Mouse (Mus musculus) forebrain, embryonic 15.5 days (tissue): Measurements from ENCODE around the gene Rragc. TPM values are rescaled to one million over a fixed set of nuclear protein-coding genes. Genes with fewer than 3 reads are reported as not detected.
"Not testable (repeated sequence)": the region's sequence is repeated elsewhere in the genome, so short reads cannot be mapped to it uniquely, and the experiment has no call there.

Experiments
- ATAC-seq: fragments of 200-750 bp; cut with Nextera tagmentation; replicated peaks from 2 replicates; pipeline ENCODE4 v1.8.0; 2017; ENCODE audit warnings: mild to moderate bottlenecking, moderate TSS enrichment, moderate library complexity
- H3K27ac ChIP-seq: fragments of 300-500 bp; sonication (generic); replicated peaks from 2 replicates; pipeline ENCODE4 v1.5.1; 2015; ENCODE audit warnings: mild to moderate bottlenecking, inconsistent platforms
- H3K27me3 ChIP-seq: fragments of 300-500 bp; sonication (generic); 2 replicates; pipeline ENCODE4 v1.6.1; 2015; ENCODE audit warnings: inconsistent platforms
- H3K36me3 ChIP-seq: fragments of 300-500 bp; sonication (generic); 2 replicates; pipeline ENCODE4 v1.6.1; 2015; ENCODE audit warnings: mild to moderate bottlenecking, inconsistent platforms
- H3K4me1 ChIP-seq: fragments of 300-500 bp; sonication (generic); 2 replicates; pipeline ENCODE4 v1.6.1; 2015; ENCODE audit warnings: inconsistent platforms
- H3K4me2 ChIP-seq: fragments of 300-500 bp; sonication (generic); replicated peaks from 2 replicates; pipeline ENCODE4 v1.6.1; 2015; ENCODE audit warnings: mild to moderate bottlenecking, inconsistent platforms
- H3K4me3 ChIP-seq: fragments of 300-500 bp; sonication (generic); 2 replicates; pipeline ENCODE4 v1.5.1; 2015; ENCODE audit warnings: mild to moderate bottlenecking, inconsistent platforms
- H3K9ac ChIP-seq: fragments of 300-500 bp; sonication (generic); replicated peaks from 2 replicates; pipeline ENCODE4 v1.6.1; 2015; ENCODE audit warnings: mild to moderate bottlenecking, inconsistent platforms
- H3K9me3 ChIP-seq: fragments of 300-500 bp; sonication (generic); 2 replicates; pipeline ENCODE4 v1.6.1; 2016; ENCODE audit warnings: inconsistent platforms
- WGBS: fragments of 180-500 bp; shearing (Covaris S2); methylation state at CpG from one replicate; pipeline ENCODE4 v1.1.7; 2015; ENCODE audit warnings: mixed read lengths; 5-methylcytosine and 5-hydroxymethylcytosine counted together
- polyA plus RNA-seq: library from polyadenylated mRNA; unstranded; fragments of >200 nt; fragmentation: Nextera tagmentation; extraction: Ambion mirVana; gene quantifications from 2 replicates; pipeline ENCODE4 v1.2.1, GENCODE M21; 2015

Rragc gene
- polyA plus RNA-seq, 1 experiment from 2014 or later, result 54.8 TPM

DNA sequence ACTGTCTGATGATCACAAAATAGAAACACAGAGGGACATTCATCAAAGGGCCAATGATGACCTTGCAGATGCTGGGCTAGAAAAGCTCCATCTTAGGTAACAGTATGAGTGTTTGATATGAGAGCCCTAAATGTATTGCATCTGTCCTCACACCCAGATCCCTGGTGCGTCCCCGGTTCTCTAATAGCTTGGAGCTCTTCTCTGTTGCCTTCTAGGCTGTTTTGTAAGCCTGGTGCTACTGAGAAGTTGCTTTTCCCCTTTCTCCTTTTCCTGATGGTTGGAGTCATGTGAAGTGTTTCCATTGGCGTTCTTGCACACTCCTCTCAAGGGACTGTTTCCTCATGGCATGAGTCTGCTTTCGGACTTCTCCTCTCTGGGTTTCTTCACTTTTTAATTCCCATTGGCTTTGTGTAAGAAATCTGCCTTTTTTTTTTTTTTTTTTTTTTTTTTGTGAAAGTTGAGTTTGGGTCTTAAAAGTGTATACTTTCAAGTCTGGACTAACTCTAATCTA is 3.9 kb downstream of the Rragc start:
- no peaks in the 10 kb centered on the region for H3K27me3 ChIP-seq
- H3K4me2 ChIP-seq, result no peak overlapping the region
- 98% methylated on average over 4 of the region's 4 CpGs for WGBS
- H3K36me3 ChIP-seq, result peaks cover 49% of the 10 kb centered on the region
- no peak for ATAC-seq
- no peak overlapping the region for H3K9ac ChIP-seq
- no peak overlapping the region for H3K4me3 ChIP-seq
- no peak overlapping the region for H3K27ac ChIP-seq
- no peaks in the 10 kb centered on the region for H3K9me3 ChIP-seq
- peaks cover 20% of the 10 kb centered on the region for H3K4me1 ChIP-seq

DNA sequence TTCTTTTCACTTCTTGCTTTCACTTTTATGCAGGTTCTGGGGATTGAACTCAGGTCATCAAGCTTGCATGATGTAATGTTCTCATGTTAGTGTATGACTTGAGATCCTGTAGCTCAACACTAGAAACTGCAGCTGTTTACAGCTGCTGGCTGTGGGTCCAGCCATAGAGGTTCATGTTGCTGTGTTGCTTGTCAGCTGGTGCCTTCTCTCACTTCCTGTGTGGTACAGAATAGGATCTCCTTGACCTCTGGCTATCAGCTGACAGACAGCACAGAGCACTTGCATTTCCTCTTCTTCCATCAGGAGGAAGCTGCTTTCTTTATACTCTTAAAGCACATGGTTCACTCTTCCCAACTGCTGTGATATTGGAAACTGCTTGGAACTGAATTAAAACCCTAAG is 10.7 kb downstream of the Rragc start:
- no peak overlapping the region for H3K4me2 ChIP-seq
- no peak overlapping the region for H3K9ac ChIP-seq
- no peak overlapping the region for H3K27ac ChIP-seq
- no peak for ATAC-seq
- H3K4me1 ChIP-seq, result no peaks in the 10 kb centered on the region
- no peak overlapping the region for H3K4me3 ChIP-seq
- peaks cover 83% of the 10 kb centered on the region for H3K36me3 ChIP-seq
- H3K9me3 ChIP-seq, result no peaks in the 10 kb centered on the region
- H3K27me3 ChIP-seq, result no peaks in the 10 kb centered on the region

DNA sequence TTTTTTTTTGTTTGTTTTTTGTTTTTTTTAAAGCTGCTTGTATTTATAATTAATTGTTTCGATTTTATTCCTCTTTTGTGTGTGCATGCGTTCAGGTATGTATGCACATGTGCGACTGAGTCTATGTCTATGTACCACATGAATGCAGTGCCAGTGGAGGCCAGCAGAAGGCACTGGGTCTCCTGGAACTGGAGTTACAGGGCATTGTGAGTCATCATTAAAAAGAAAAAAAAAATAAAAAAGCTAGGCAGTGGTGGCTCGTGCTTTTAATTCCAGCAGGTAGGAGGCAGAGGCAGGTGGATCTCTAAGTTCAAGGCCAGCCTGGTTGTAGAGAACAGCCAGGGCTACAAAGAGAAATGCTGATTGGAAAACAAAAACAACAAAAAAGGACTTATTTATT is 12.7 kb downstream of the Rragc start:
- Histone ChIP-seq H3K9ac (no peak overlapping the region), H3K36me3 (peaks cover 80% of the 10 kb centered on the region), H3K9me3 (no peaks in the 10 kb centered on the region), H3K27me3 (no peaks in the 10 kb centered on the region), H3K4me1 (no peaks in the 10 kb centered on the region), H3K27ac (no peak overlapping the region), H3K4me2 (no peak overlapping the region), H3K4me3 (no peak overlapping the region)
- no peak for ATAC-seq
- 95% methylated on average over 4 of the region's 4 CpGs for WGBS

DNA sequence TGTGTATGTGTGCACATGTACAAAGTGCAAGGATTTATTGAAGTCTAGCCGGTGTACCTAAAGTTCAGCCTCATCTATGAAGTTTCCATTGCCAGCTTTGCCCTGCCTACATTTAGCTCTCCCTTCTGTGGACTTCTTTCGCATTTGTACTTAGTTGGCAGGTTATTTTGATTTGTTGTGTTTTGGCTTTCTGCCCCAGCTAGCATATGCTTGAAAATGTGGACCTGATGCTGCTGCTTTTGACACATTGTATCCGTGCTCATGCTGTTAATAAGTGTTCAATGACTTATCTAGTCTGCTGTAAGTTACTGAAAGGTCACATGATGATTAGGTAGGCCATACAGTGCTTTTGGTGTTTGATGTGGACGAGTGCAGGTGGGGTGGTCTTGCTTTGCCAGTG is 17.1 kb downstream of the Rragc start:
- Histone ChIP-seq H3K27me3 (no peaks in the 10 kb centered on the region), H3K27ac (no peak overlapping the region), H3K36me3 (peaks cover 64% of the 10 kb centered on the region), H3K4me1 (no peaks in the 10 kb centered on the region), H3K4me2 (no peak overlapping the region), H3K9ac (no peak overlapping the region), H3K9me3 (no peaks in the 10 kb centered on the region), H3K4me3 (no peak overlapping the region)
- 75% methylated on average over 4 of the region's 4 CpGs for WGBS
- no peak for ATAC-seq

DNA sequence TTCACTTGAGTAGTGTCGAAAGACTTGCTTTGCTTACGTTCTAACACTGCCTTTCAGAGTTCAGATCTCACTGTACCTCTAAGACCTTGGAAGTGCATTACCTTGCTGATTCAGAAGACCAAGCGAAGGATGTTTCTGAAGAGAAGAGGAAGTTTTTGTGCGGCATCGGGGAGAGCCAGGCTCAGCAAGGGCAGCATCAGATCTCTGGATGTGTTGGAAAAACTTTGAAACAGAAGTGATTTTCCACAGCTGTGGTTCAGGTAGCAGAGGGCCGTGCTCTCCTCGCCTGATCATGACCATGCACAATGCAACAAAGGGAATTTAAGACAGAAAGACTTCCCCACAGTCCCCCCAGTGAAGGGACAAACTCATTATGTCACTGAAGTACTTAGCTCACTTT is 18.8 kb downstream of the Rragc start:
- WGBS, result 91% methylated on average over 7 of the region's 7 CpGs
- H3K27ac ChIP-seq, result no peak overlapping the region
- ATAC-seq, result no peak
- no peak overlapping the region for H3K4me3 ChIP-seq
- no peak overlapping the region for H3K4me2 ChIP-seq
- H3K9me3 ChIP-seq, result no peaks in the 10 kb centered on the region
- no peak overlapping the region for H3K9ac ChIP-seq
- H3K4me1 ChIP-seq, result no peaks in the 10 kb centered on the region
- peaks cover 48% of the 10 kb centered on the region for H3K36me3 ChIP-seq
- no peaks in the 10 kb centered on the region for H3K27me3 ChIP-seq

DNA sequence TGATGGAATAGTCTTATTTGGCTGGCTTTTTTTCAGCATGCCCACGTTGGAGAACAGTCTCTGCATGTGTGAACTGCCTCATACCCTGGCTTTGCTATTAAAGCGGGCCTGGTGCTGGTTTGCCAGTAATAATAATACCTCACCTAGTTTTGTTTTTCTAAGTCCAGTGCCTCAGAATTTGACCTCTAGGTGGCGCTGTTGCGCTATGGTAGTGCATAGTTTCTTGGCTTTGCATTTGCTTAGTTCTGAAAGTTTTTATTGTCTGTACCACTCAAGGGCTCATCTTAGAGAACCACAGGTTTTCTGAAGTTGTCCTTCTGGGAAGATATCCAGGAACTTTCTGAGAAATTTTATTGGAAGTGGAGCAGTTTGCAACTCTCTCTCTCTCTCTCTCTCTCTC is 22.6 kb downstream of the Rragc start:
- ATAC-seq, result no peak
- WGBS, result 6% methylated on average over 4 of the region's 4 CpGs
- no peak overlapping the region for H3K9ac ChIP-seq

DNA sequence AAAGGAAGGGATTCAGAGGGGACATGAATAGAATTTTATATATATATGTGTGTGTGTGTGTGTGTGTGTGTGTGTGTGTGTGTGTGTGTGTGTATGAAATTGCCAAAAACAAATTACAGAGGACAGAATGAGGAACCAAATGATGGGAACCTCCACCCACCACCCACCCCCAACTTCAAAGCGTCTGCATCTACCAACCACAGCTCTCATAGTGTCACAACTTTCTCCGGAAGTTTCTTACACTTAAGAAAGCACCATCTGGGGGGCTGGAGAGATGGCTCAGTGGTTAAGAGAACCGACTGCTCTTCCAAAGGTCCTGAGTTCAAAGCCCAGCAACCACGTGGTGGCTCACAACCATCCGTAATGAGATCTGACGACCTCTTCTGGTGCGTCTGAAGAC is 23.6 kb downstream of the Rragc start:
- 80% methylated on average over 7 of the region's 7 CpGs for WGBS
- not testable (repeated sequence) for ATAC-seq

More for the DNA sequence above, 22.6 kb downstream of the Rragc start:
- H3K4me1 ChIP-seq, result no peaks in the 10 kb centered on the region
- H3K27me3 ChIP-seq, result no peaks in the 10 kb centered on the region
- no peaks in the 10 kb centered on the region for H3K9me3 ChIP-seq
- H3K27ac ChIP-seq, result no peak overlapping the region
- H3K36me3 ChIP-seq, result peaks cover 23% of the 10 kb centered on the region
- H3K4me3 ChIP-seq, result no peak overlapping the region
- no peak overlapping the region for H3K4me2 ChIP-seq

DNA sequence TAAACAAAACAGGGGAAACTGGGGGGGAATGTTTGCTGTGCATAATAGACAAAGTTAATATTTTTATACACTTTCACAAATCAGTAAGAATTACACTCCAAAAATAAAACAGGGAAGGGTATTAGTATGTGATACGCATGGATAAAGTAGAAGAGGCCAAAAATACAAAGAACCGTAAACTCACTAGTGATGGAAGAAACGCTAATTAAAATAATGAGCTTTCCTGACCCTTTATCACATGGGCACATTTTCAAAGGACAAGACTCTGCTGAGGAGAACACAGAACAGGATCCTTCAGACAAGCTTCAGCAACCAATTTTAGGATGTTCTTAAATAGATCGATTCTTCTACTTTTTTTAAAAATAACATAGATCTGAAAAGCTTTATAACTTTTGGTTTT is 29.5 kb downstream of the Rragc start:
- Histone ChIP-seq H3K9me3 (no peaks in the 10 kb centered on the region), H3K36me3 (no peaks in the 10 kb centered on the region), H3K27ac (no peak overlapping the region), H3K4me3 (no peak overlapping the region), H3K27me3 (0 out of 2 replicates have a peak, but pooled peaks cover 3% of the 10 kb centered on the region), H3K4me2 (no peak overlapping the region), H3K4me1 (0 out of 2 replicates have a peak, but pooled peaks cover 5% of the 10 kb centered on the region), H3K9ac (no peak overlapping the region)
- 59% methylated on average over 4 of the region's 4 CpGs for WGBS
- ATAC-seq, result no peak

More for the DNA sequence above, 23.6 kb downstream of the Rragc start:
- not testable (repeated sequence) for H3K4me3 ChIP-seq, H3K9me3 ChIP-seq, H3K27ac ChIP-seq, H3K27me3 ChIP-seq, H3K4me1 ChIP-seq, H3K9ac ChIP-seq, H3K4me2 ChIP-seq
- peaks cover 18% of the 10 kb centered on the region for H3K36me3 ChIP-seq

DNA sequence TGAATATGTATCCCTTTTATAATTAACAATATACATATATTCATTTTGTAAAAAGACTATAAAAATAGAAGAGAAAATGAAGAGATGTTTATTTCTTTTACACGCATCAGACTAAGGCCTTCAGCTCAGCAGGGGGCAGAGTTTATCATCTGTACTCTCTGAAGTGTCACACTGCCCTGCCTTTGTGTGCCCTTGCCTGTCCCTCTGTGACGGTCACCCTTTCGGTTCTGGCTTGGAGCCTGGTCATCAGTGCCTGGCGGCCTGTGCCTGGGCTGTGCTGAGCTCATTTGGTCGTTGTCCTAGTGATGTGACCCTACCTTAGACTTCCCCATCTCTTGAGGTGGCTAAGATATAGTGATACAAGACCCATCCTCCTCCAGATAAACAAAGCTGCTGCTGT is 29.9 kb downstream of the Rragc start:
- 60% methylated on average over 5 of the region's 5 CpGs for WGBS
- H3K4me3 ChIP-seq, result no peak overlapping the region
- ATAC-seq, result no peak
- H3K27ac ChIP-seq, result no peak overlapping the region
- 0 out of 2 replicates have a peak, but pooled peaks cover 5% of the 10 kb centered on the region for H3K4me1 ChIP-seq
- H3K9me3 ChIP-seq, result no peaks in the 10 kb centered on the region
- H3K4me2 ChIP-seq, result no peak overlapping the region
- H3K9ac ChIP-seq, result no peak overlapping the region
- H3K36me3 ChIP-seq, result no peaks in the 10 kb centered on the region
- H3K27me3 ChIP-seq, result 0 out of 2 replicates have a peak, but pooled peaks cover 3% of the 10 kb centered on the region

DNA sequence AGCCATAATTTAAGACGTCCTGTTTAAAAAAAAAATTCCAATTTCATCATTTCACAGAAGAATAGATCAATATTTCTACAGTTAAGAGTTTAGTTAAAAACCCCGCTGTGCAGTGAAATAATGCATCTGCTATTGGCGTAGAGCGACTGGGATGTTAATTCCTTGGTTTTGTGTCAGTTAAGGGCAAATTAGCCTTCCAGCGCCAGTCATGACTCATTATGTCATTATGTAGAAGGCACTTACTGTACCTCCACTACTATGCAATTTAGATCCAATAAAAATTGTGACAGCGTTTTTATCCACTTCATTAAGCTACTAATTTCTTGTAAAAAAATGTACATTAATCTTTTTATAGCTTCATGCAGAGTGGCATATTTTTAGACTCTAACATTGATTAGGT is 31.7 kb downstream of the Rragc start:
- H3K9me3 ChIP-seq, result no peaks in the 10 kb centered on the region
- H3K36me3 ChIP-seq, result no peaks in the 10 kb centered on the region
- H3K4me2 ChIP-seq, result no peak overlapping the region
- H3K27me3 ChIP-seq, result 0 out of 2 replicates have a peak, but pooled peaks cover 3% of the 10 kb centered on the region
- H3K9ac ChIP-seq, result no peak overlapping the region
- 0 out of 2 replicates have a peak, but pooled peaks cover 5% of the 10 kb centered on the region for H3K4me1 ChIP-seq
- no peak overlapping the region for H3K27ac ChIP-seq
- WGBS, result 53% methylated on average over 6 of the region's 6 CpGs
- no peak for ATAC-seq
- no peak overlapping the region for H3K4me3 ChIP-seq

DNA sequence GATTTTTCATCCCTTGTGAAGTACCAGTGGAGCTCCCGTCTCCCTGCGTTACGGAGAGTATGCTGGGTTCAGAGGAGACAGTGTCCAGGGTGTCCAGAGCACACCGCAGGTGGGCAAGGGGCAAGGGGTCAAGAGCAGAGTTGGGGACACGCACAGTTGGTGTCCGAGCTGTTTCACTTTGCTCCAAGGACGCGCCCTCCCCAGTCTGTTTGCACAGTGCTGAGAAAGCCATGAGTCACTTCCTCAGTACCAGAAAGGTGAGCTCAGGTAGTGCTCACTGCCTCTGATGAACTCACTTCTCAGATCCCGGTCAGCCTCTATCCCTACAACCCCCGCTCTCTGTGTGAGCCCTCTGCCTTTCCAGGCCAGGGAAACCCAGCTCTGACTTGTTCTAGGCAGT is 32.4 kb downstream of the Rragc start:
- no peaks in the 10 kb centered on the region for H3K9me3 ChIP-seq
- H3K27me3 ChIP-seq, result 0 out of 2 replicates have a peak, but pooled peaks cover 3% of the 10 kb centered on the region
- H3K4me2 ChIP-seq, result no peak overlapping the region
- H3K27ac ChIP-seq, result no peak overlapping the region
- no peak overlapping the region for H3K9ac ChIP-seq
- 0 out of 2 replicates have a peak, but pooled peaks cover 5% of the 10 kb centered on the region for H3K4me1 ChIP-seq
- H3K4me3 ChIP-seq, result no peak overlapping the region
- no peaks in the 10 kb centered on the region for H3K36me3 ChIP-seq
- no peak for ATAC-seq
- 84% methylated on average over 10 of the region's 10 CpGs for WGBS

DNA sequence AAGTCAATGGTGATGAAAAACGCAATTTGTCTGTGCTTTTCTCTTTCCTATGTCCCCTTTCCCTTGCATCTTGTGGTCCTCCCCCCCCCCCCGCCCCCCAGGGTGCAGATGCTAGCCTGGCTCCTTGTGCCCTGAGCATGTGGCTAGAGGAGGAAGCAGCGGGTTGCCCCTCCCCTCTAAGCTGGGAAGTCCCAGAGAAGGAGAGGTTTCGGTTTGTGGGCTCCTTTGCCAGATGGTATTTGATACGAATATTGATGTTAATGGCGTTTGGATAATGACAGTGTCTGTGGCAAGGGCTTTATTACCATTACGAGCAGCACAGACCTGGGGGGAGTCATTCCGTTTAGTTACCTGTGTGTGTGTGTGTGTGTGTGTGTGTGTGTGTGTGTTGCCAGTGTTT is 34.8 kb downstream of the Rragc start:
- Histone ChIP-seq H3K27me3 (peaks cover 9% of the 10 kb centered on the region; the same call in 1 of the 2 replicates), H3K4me1 (peaks cover 13% of the 10 kb centered on the region), H3K27ac (no peak overlapping the region), H3K9ac (no peak overlapping the region), H3K9me3 (no peaks in the 10 kb centered on the region), H3K4me2 (no peak overlapping the region), H3K4me3 (no peak overlapping the region), H3K36me3 (no peaks in the 10 kb centered on the region)
- 45% methylated on average over 8 of the region's 8 CpGs for WGBS
- ATAC-seq, result no peak
